Mouse (Mus musculus) CH12.LX (cell line): ENCODE data around the gene Ebf1. TPM values are rescaled to one million over a fixed set of nuclear protein-coding genes. Genes with fewer than 3 reads are reported as not detected.

Source experiments
- DNase-seq: peaks from one replicate; pipeline ENCODE4 v3.0.0-alpha.2; 2013; ENCODE audit errors: extremely low read depth
- H3K27ac ChIP-seq: 2 replicates; pipeline ENCODE4 v1.5.1; 2012; ENCODE audit warnings: low read depth, mild to moderate bottlenecking, control low read depth, moderate library complexity; ENCODE audit not compliant: insufficient read depth
- H3K27me3 ChIP-seq: replicated peaks from 2 replicates; pipeline ENCODE3; 2012; ENCODE audit warnings: inconsistent platforms
- H3K36me3 ChIP-seq, 2 experiments: replicated peaks in 1 of 2; 2 replicates each; pipeline versions ENCODE3 to v1.6.1; 2012; ENCODE audit warnings: inconsistent platforms in 1 of 2, low read length in 1 of 2, mild to moderate bottlenecking in 1 of 2, mixed read lengths in 1 of 2, moderate library complexity in 1 of 2; ENCODE audit not compliant: control insufficient read depth in 1 of 2, insufficient read depth in 1 of 2
- H3K4me1 ChIP-seq, 2 experiments: 2 replicates each; pipeline ENCODE4 v1.6.1; 2012; ENCODE audit warnings: inconsistent platforms in 1 of 2, moderate library complexity in 1 of 2; ENCODE audit not compliant: insufficient read depth in 2 of 2, control insufficient read depth in 1 of 2
- H3K4me2 ChIP-seq: 2 replicates; pipeline ENCODE4 v1.6.1; 2012; ENCODE audit warnings: low read depth, mild to moderate bottlenecking, control low read depth; ENCODE audit not compliant: poor library complexity, insufficient read depth, severe bottlenecking
- H3K4me3 ChIP-seq, 3 experiments: fragments of 150-350 bp in 1 of 3; sonication (generic) in 1 of 3; replicated peaks in 1 of 3; 2 replicates each; pipeline versions ENCODE3 to v1.5.1; 2011 to 2012; ENCODE audit warnings: low read depth in 2 of 3, low read length in 2 of 3, mild to moderate bottlenecking in 2 of 3, moderate library complexity in 2 of 3, control low read depth in 1 of 3, improper control_type of control experiment in 1 of 3, inconsistent platforms in 1 of 3, mixed read lengths in 1 of 3; ENCODE audit not compliant: poor library complexity in 1 of 3
- H3K79me2 ChIP-seq: replicated peaks from 2 replicates; pipeline ENCODE4 v1.6.1; 2012; ENCODE audit warnings: mild to moderate bottlenecking, moderate library complexity; ENCODE audit not compliant: control insufficient read depth, poor library complexity, insufficient read depth, severe bottlenecking; ENCODE audit errors: extremely low read depth
- H3K9ac ChIP-seq: 2 replicates; pipeline ENCODE4 v1.6.1; 2012; ENCODE audit warnings: low read depth, mild to moderate bottlenecking, control low read depth, moderate library complexity; ENCODE audit not compliant: insufficient read depth
- H3K9me3 ChIP-seq: replicated peaks from 2 replicates; pipeline ENCODE3; 2012; ENCODE audit warnings: low read length, inconsistent platforms, mixed read lengths
- CHD1 ChIP-seq: IDR thresholded peaks from 2 replicates; pipeline ENCODE4 v1.6.1; 2012; ENCODE audit warnings: low read depth, low read length, improper control_type of control experiment, inconsistent platforms
- CTCF ChIP-seq, 2 experiments: IDR thresholded peaks in 1 of 2; conservative IDR thresholded peaks in 1 of 2; 2 replicates each; pipeline ENCODE4 v1.5.1; 2011 to 2012; ENCODE audit warnings: low read depth in 2 of 2, low read length in 2 of 2, improper control_type of control experiment in 1 of 2, inconsistent platforms in 1 of 2, mild to moderate bottlenecking in 1 of 2, moderate library complexity in 1 of 2
- E2F4 ChIP-seq: IDR thresholded peaks from 2 replicates; pipeline ENCODE4 v1.6.1; 2011; ENCODE audit warnings: low read depth, low read length, improper control_type of control experiment; ENCODE audit not compliant: insufficient replicate concordance
- EP300 ChIP-seq: IDR thresholded peaks from 2 replicates; pipeline ENCODE4 v1.6.1; 2011; ENCODE audit warnings: low read length, improper control_type of control experiment
- ETS1 ChIP-seq: conservative IDR thresholded peaks from 2 replicates; pipeline ENCODE4 v1.6.1; 2012; ENCODE audit warnings: low read depth, mild to moderate bottlenecking, inconsistent platforms, low read length, improper control_type of control experiment, moderate library complexity
- GABPA ChIP-seq: IDR thresholded peaks from 2 replicates; pipeline ENCODE4 v1.6.1; 2012; ENCODE audit warnings: low read depth, low read length, improper control_type of control experiment, inconsistent platforms; ENCODE audit not compliant: insufficient replicate concordance
- HCFC1 ChIP-seq: IDR thresholded peaks from 2 replicates; pipeline ENCODE4 v1.6.1; 2012; ENCODE audit warnings: low read depth, mild to moderate bottlenecking, inconsistent platforms, low read length, improper control_type of control experiment
- IRF4 ChIP-seq: IDR thresholded peaks from 2 replicates; pipeline ENCODE4 v1.6.1; 2014; ENCODE audit warnings: low read depth, mild to moderate bottlenecking, inconsistent platforms, low read length, improper control_type of control experiment
- JUND ChIP-seq: conservative IDR thresholded peaks from 2 replicates; pipeline ENCODE4 v1.6.1; 2011; ENCODE audit warnings: low read depth, low read length, improper control_type of control experiment
- MAFK ChIP-seq: IDR thresholded peaks from 2 replicates; pipeline ENCODE4 v1.6.1; 2011; ENCODE audit warnings: low read length, improper control_type of control experiment; ENCODE audit not compliant: insufficient replicate concordance
- MAX ChIP-seq: IDR thresholded peaks from 2 replicates; pipeline ENCODE4 v1.6.1; 2011; ENCODE audit warnings: low read length, improper control_type of control experiment
- MEF2A ChIP-seq: IDR thresholded peaks from 2 replicates; pipeline ENCODE4 v1.6.1; 2014; ENCODE audit warnings: low read depth, mild to moderate bottlenecking, inconsistent platforms, low read length, improper control_type of control experiment, borderline replicate concordance
- MYC ChIP-seq: IDR thresholded peaks from 2 replicates; pipeline ENCODE4 v1.6.1; 2011; ENCODE audit warnings: low read depth, mild to moderate bottlenecking, improper control_type of control experiment, low read length
- NRF1 ChIP-seq: IDR thresholded peaks from 2 replicates; pipeline ENCODE4 v1.6.1; 2014; ENCODE audit warnings: low read depth, mild to moderate bottlenecking, inconsistent platforms, low read length, improper control_type of control experiment, moderate library complexity
- POLR2A ChIP-seq: IDR thresholded peaks from 2 replicates; pipeline ENCODE4 v1.6.1; 2011; ENCODE audit warnings: low read depth, mild to moderate bottlenecking, improper control_type of control experiment, low read length
- POLR2AphosphoS2 ChIP-seq: IDR thresholded peaks from 2 replicates; pipeline ENCODE4 v1.6.1; 2011; ENCODE audit warnings: low read depth, low read length, improper control_type of control experiment
- RAD21 ChIP-seq: IDR thresholded peaks from 2 replicates; pipeline ENCODE4 v1.6.1; 2011; ENCODE audit warnings: low read depth, mild to moderate bottlenecking, low read length, improper control_type of control experiment, moderate library complexity
- SMC3 ChIP-seq: IDR thresholded peaks from 2 replicates; pipeline ENCODE4 v1.6.1; 2011; ENCODE audit warnings: low read depth, low read length, improper control_type of control experiment
- UBTF ChIP-seq: IDR thresholded peaks from 2 replicates; pipeline ENCODE4 v1.6.1; 2012; ENCODE audit warnings: low read depth, mild to moderate bottlenecking, inconsistent platforms, low read length, improper control_type of control experiment, moderate library complexity
- USF2 ChIP-seq: conservative IDR thresholded peaks from 2 replicates; pipeline ENCODE4 v1.6.1; 2011; ENCODE audit warnings: low read depth, low read length, improper control_type of control experiment
- ZKSCAN1 ChIP-seq: IDR thresholded peaks from 2 replicates; pipeline ENCODE4 v1.6.1; 2012; ENCODE audit warnings: low read depth, inconsistent platforms, low read length, improper control_type of control experiment, borderline replicate concordance
- dilution Hi-C: fragments of 300-500 bp; cut with MboI; formaldehyde crosslinking; loops from 2 replicates; pipeline ENCODE4 v1.14.3; 2020; ENCODE audit warnings: low sequenced_read_pairs; ENCODE audit not compliant: extremely low pct_unique_long_range_greater_than_20kb, extremely low pct_ligation_motif_present
- in situ Hi-C: fragments of 300-500 bp; cut with MboI; formaldehyde crosslinking; loops from 3 replicates; pipeline ENCODE4 v1.14.3; 2019; ENCODE audit warnings: low sequenced_read_pairs, low pct_ligation_motif_present, low pct_unique_long_range_greater_than_20kb, mixed read lengths
- polyA plus RNA-seq: library from polyadenylated mRNA; unstranded; fragments of >175 nt; gene quantifications from 2 replicates; pipeline ENCODE4 v1.2.1, GENCODE M21; 2012; ENCODE audit warnings: low read depth; ENCODE audit not compliant: insufficient read length
- total RNA-seq, 2 experiments: library from RNA; depleted of rRNA; stranded (reverse); fragments of 300-350 nt in 1 of 2; fragments of >200 nt in 1 of 2; gene quantifications; 2 replicates each; pipeline ENCODE4 v1.2.3; 2012 to 2014

Gene Ebf1
- total and polyA plus RNA-seq, 3 experiments = 37.8 to 60.7 (median 42.8) TPM

DNA sequence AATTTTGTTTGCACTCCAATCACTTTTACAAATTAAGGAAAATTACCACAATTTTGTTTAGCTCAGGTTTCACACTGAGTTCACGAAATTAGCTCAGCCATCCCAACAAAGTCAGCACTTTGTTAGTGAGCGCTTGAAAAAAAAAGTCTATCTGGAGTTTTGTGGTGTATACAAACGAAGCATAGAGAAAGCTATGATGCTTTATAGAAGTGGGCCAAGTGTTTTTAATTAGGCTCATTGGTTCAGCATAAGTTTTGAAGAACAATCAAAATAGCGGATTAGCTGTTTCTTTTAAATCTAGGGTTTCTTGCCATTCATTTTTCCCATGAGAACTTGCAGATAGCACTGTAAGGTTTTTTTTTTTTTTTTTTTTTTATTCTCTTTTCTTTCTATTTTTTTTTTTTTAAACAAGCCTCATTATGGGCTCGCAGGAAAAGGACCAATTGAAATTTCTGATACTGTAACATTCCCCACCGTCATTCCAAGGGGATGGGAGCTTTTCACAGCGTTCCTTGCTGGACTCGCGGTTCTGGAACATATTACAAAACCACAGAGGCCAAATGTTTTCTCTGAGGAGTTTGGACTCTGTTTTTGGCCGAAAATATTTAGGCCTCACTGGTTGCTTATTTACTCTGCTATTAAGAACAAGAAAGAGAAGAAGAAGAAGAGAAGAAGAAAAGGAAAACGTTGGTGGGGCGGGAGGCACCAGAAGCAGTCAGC is 308.8 kb downstream of the Ebf1 start:
- in situ Hi-C loops = no loop called here
- H3K9me3 ChIP-seq = no peaks in the 10 kb centered on the region
- H3K4me3 ChIP-seq = no peak overlapping the region
- no peak overlapping the region for H3K27ac ChIP-seq
- H3K4me1 ChIP-seq = peaks cover 0 to 7% of the 10 kb centered on the region in 2 experiments; a peak in 2 of 4 replicates
- H3K36me3 ChIP-seq = peaks cover 49 to 94% of the 10 kb centered on the region in 2 experiments
- no peak for DNase-seq
- no peaks in the 10 kb centered on the region for H3K27me3 ChIP-seq
- no peak for TF ChIP-seq JUND
- no peak for TF ChIP-seq ETS1
- TF ChIP-seq UBTF = no peak
- TF ChIP-seq POLR2A = no peak
- dilution Hi-C loops = no loop called here
- no peak overlapping the region for H3K4me2 ChIP-seq
- no peaks in the 10 kb centered on the region for H3K79me2 ChIP-seq
- no peak overlapping the region for H3K9ac ChIP-seq

DNA sequence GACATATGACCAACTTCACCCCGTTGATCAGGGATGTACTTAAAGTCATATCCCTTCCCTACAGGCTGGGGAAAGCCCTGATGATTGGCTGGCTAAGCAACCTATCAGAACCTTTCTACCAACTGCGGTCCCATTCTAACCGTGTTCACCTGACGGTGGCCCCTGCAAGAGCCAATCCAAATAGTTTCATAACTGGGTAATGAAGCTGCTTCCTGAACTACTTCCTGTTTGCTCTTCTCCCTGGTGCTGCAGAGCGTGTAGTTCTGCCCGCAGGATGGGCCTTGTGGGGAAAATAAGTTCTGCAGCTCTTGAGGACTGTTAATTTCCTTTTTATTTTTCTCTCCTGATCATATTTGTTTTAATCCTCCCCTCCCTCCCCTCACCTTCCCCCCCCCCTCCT is 311.3 kb downstream of the Ebf1 start:
- TF ChIP-seq SMC3 (no peak), JUND (no peak), MAFK (no peak), EP300 (no peak), POLR2AphosphoS2 (no peak), RAD21 (no peak), CTCF (conservative IDR thresholded peaks at IDR 0.05 in 1 of 2, IDR thresholded peaks at IDR 0.05 in 1 of 2; ENCODE audit: low read depth in 2 of 2, low read length in 2 of 2) (no peak), MEF2A (no peak)

DNA sequence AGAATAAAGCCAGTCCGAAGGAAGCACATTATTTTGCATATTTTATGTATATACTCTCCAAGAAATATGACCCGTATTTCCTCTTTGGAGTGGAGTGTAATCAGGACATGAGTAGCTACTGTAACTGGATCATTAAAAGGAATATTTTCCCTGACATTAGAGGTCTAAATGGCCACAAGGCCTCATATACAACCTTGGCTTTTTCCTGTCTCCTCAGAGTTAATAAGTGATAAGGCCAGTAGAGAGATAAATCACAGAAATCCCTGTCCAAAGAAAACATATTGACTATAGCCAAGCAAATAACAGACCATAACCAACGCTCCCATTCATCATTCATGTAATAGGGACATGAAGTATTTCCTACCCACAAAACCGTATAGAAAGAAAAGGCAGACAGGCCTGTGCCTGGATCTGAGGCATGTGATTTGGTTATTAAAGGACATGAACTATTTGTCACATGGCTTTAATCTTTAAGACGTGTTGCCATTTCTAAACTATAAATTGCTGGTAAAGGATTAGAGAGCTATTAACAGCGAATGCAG is 315.9 kb downstream of the Ebf1 start:
- Histone ChIP-seq H3K9me3 (no peaks in the 10 kb centered on the region), H3K79me2 (no peaks in the 10 kb centered on the region), H3K27me3 (no peaks in the 10 kb centered on the region), H3K9ac (no peak overlapping the region), H3K36me3 (peaks cover 34 to 80% of the 10 kb centered on the region in 2 experiments), H3K4me3 (no peak overlapping the region), H3K27ac (no peak overlapping the region)
- in situ Hi-C loops = no loop called here
- dilution Hi-C loops = no loop called here
- TF ChIP-seq MEF2A (no peak), E2F4 (no peak), RAD21 (no peak), POLR2AphosphoS2 (no peak), GABPA (no peak), IRF4 (no peak), HCFC1 (no peak), CHD1 (no peak), NRF1 (no peak), EP300 (no peak), ZKSCAN1 (no peak), USF2 (no peak), MAX (no peak), MYC (no peak)
- TF ChIP-seq, all 38 proteins: peak for 0
- peaks cover 7 to 15% of the 10 kb centered on the region in 2 experiments for H3K4me1 ChIP-seq
- DNase-seq = no peak
- H3K4me2 ChIP-seq = no peak overlapping the region

More for the DNA sequence above, 311.3 kb downstream of the Ebf1 start:
- Histone ChIP-seq H3K9me3 (no peaks in the 10 kb centered on the region), H3K4me3 (no peak overlapping the region), H3K36me3 (peaks cover 49 to 91% of the 10 kb centered on the region in 2 experiments), H3K9ac (no peak overlapping the region), H3K4me2 (no peak overlapping the region), H3K27ac (no peak overlapping the region), H3K79me2 (no peaks in the 10 kb centered on the region), H3K4me1 (peaks cover 0 to 7% of the 10 kb centered on the region in 2 experiments; a peak in 2 of 4 replicates), H3K27me3 (no peaks in the 10 kb centered on the region)
- dilution Hi-C loops (no loop called here), in situ Hi-C loops (no loop called here)
- DNase-seq = no peak
